Mouse (Mus musculus): ENCODE measurements around the gene Pard3b. TPM values are rescaled to one million over a fixed set of nuclear protein-coding genes. Genes with fewer than 3 reads are reported as not detected.

Pard3b gene
- polyA plus RNA-seq, 1 experiment from 2014 or later, result 10.5 TPM

GRCm38 (mm10) chr1:62422896-62423650, 784.4 kb downstream of the Pard3b start:
- H3K9me3 ChIP-seq (replicated peaks; ENCODE audit: control insufficient read depth, low read length), result no peaks in the 10 kb centered on the region
- WGBS (ENCODE audit: insufficient replicate concordance), result 88% methylated on average over 9 of the region's 10 CpGs
- ATAC-seq (replicated peaks; ENCODE audit: insufficient number of reproducible peaks, low FRiP score, low TSS enrichment), result no peak

GRCm38 (mm10) chr1:62425369-62425768, 786.7 kb downstream of the Pard3b start:
- Histone ChIP-seq H3K36me3 (ENCODE audit: control insufficient read depth, insufficient read depth, low read length) (no peaks in the 10 kb centered on the region), H3K27me3 (ENCODE audit: control insufficient read depth, insufficient read depth, low read length) (no peaks in the 10 kb centered on the region), H3K4me2 (no peak overlapping the region), H3K4me1 (ENCODE audit: control insufficient read depth, insufficient read depth, low read length) (no peaks in the 10 kb centered on the region), H3K9ac (ENCODE audit: low read depth, low read length) (no peak overlapping the region), H3K27ac (ENCODE audit: low read depth, low read length) (no peak overlapping the region), H3K4me3 (ENCODE audit: low read depth, low read length) (no peak overlapping the region), H3K9me3 (replicated peaks; ENCODE audit: control insufficient read depth, low read length) (no peaks in the 10 kb centered on the region)
- WGBS (ENCODE audit: insufficient replicate concordance), result 82% methylated on average over 2 of the region's 2 CpGs
- no peak for ATAC-seq (replicated peaks; ENCODE audit: insufficient number of reproducible peaks, low FRiP score, low TSS enrichment)

More at GRCm38 (mm10) chr1:62422896-62423650, 784.4 kb downstream of the Pard3b start:
- no peaks in the 10 kb centered on the region for H3K27me3 ChIP-seq (ENCODE audit: control insufficient read depth, insufficient read depth, low read length)
- no peaks in the 10 kb centered on the region for H3K4me1 ChIP-seq (ENCODE audit: control insufficient read depth, insufficient read depth, low read length)
- no peak overlapping the region for H3K9ac ChIP-seq (ENCODE audit: low read depth, low read length)
- no peak overlapping the region for H3K4me2 ChIP-seq
- H3K4me3 ChIP-seq (ENCODE audit: low read depth, low read length), result no peak overlapping the region
- H3K27ac ChIP-seq (ENCODE audit: low read depth, low read length), result no peak overlapping the region
- no peaks in the 10 kb centered on the region for H3K36me3 ChIP-seq (ENCODE audit: control insufficient read depth, insufficient read depth, low read length)

GRCm38 (mm10) chr1:62428736-62429135, 790.1 kb downstream of the Pard3b start:
- WGBS (ENCODE audit: insufficient replicate concordance), result 82% methylated on average over 6 of the region's 6 CpGs
- Histone ChIP-seq H3K4me2 (no peak overlapping the region), H3K9me3 (replicated peaks; ENCODE audit: control insufficient read depth, low read length) (no peaks in the 10 kb centered on the region), H3K27ac (ENCODE audit: low read depth, low read length) (no peak overlapping the region), H3K36me3 (ENCODE audit: control insufficient read depth, insufficient read depth, low read length) (no peaks in the 10 kb centered on the region), H3K9ac (ENCODE audit: low read depth, low read length) (no peak overlapping the region), H3K4me3 (ENCODE audit: low read depth, low read length) (no peak overlapping the region), H3K27me3 (ENCODE audit: control insufficient read depth, insufficient read depth, low read length) (no peaks in the 10 kb centered on the region), H3K4me1 (ENCODE audit: control insufficient read depth, insufficient read depth, low read length) (no peaks in the 10 kb centered on the region)
- no peak for ATAC-seq (replicated peaks; ENCODE audit: insufficient number of reproducible peaks, low FRiP score, low TSS enrichment)

GRCm38 (mm10) chr1:62429333-62430182, 790.9 kb downstream of the Pard3b start:
- 66% methylated on average over 17 of the region's 17 CpGs for WGBS (ENCODE audit: insufficient replicate concordance)
- no peaks in the 10 kb centered on the region for H3K9me3 ChIP-seq (replicated peaks; ENCODE audit: control insufficient read depth, low read length)
- H3K27ac ChIP-seq (ENCODE audit: low read depth, low read length), result no peak overlapping the region
- no peak overlapping the region for H3K9ac ChIP-seq (ENCODE audit: low read depth, low read length)
- H3K4me2 ChIP-seq, result no peak overlapping the region
- ATAC-seq (replicated peaks; ENCODE audit: insufficient number of reproducible peaks, low FRiP score, low TSS enrichment), result no peak
- H3K4me1 ChIP-seq (ENCODE audit: control insufficient read depth, insufficient read depth, low read length), result no peaks in the 10 kb centered on the region
- H3K4me3 ChIP-seq (ENCODE audit: low read depth, low read length), result no peak overlapping the region
- H3K27me3 ChIP-seq (ENCODE audit: control insufficient read depth, insufficient read depth, low read length), result no peaks in the 10 kb centered on the region
- H3K36me3 ChIP-seq (ENCODE audit: control insufficient read depth, insufficient read depth, low read length), result no peaks in the 10 kb centered on the region

GRCm38 (mm10) chr1:62431054-62431453, 792.4 kb downstream of the Pard3b start:
- no peak for ATAC-seq (replicated peaks; ENCODE audit: insufficient number of reproducible peaks, low FRiP score, low TSS enrichment)
- Histone ChIP-seq H3K4me1 (ENCODE audit: control insufficient read depth, insufficient read depth, low read length) (no peaks in the 10 kb centered on the region), H3K27ac (ENCODE audit: low read depth, low read length) (no peak overlapping the region), H3K27me3 (ENCODE audit: control insufficient read depth, insufficient read depth, low read length) (no peaks in the 10 kb centered on the region), H3K9me3 (replicated peaks; ENCODE audit: control insufficient read depth, low read length) (no peaks in the 10 kb centered on the region), H3K4me3 (ENCODE audit: low read depth, low read length) (no peak overlapping the region), H3K36me3 (ENCODE audit: control insufficient read depth, insufficient read depth, low read length) (no peaks in the 10 kb centered on the region), H3K9ac (ENCODE audit: low read depth, low read length) (no peak overlapping the region), H3K4me2 (no peak overlapping the region)
- whole genome bisulfite sequencing (ENCODE audit: insufficient replicate concordance), result 63% methylated on average over 6 of the region's 6 CpGs

- H3K4me2 ChIP-seq, result no peak overlapping the region
- no peak overlapping the region for H3K27ac ChIP-seq (ENCODE audit: low read depth, low read length)
- no peak overlapping the region for H3K4me3 ChIP-seq (ENCODE audit: low read depth, low read length)
- no peaks in the 10 kb centered on the region for H3K36me3 ChIP-seq (ENCODE audit: control insufficient read depth, insufficient read depth, low read length)
- H3K4me1 ChIP-seq (ENCODE audit: control insufficient read depth, insufficient read depth, low read length), result no peaks in the 10 kb centered on the region
- no peaks in the 10 kb centered on the region for H3K27me3 ChIP-seq (ENCODE audit: control insufficient read depth, insufficient read depth, low read length)
- ATAC-seq (replicated peaks; ENCODE audit: insufficient number of reproducible peaks, low FRiP score, low TSS enrichment), result no peak
- WGBS (ENCODE audit: insufficient replicate concordance), result 48% methylated on average over 5 of the region's 5 CpGs
- H3K9ac ChIP-seq (ENCODE audit: low read depth, low read length), result no peak overlapping the region
- H3K9me3 ChIP-seq (replicated peaks; ENCODE audit: control insufficient read depth, low read length), result no peaks in the 10 kb centered on the region
Measured at GRCm38 (mm10) chr1:62433891-62434290, 795.3 kb downstream of the Pard3b start.

- no peak for ATAC-seq (replicated peaks; ENCODE audit: insufficient number of reproducible peaks, low FRiP score, low TSS enrichment)
- WGBS (ENCODE audit: insufficient replicate concordance), result 52% methylated on average over 9 of the region's 9 CpGs
Measured at GRCm38 (mm10) chr1:62435844-62436243, 797.2 kb downstream of the Pard3b start.

GRCm38 (mm10) chr1:62436304-62436703, 797.7 kb downstream of the Pard3b start:
- WGBS (ENCODE audit: insufficient replicate concordance), result 57% methylated on average over 3 of the region's 3 CpGs
- no peak overlapping the region for H3K4me2 ChIP-seq
- no peak overlapping the region for H3K9ac ChIP-seq (ENCODE audit: low read depth, low read length)

More at GRCm38 (mm10) chr1:62435844-62436243, 797.2 kb downstream of the Pard3b start:
- Histone ChIP-seq H3K36me3 (ENCODE audit: control insufficient read depth, insufficient read depth, low read length) (no peaks in the 10 kb centered on the region), H3K4me1 (ENCODE audit: control insufficient read depth, insufficient read depth, low read length) (no peaks in the 10 kb centered on the region), H3K4me3 (ENCODE audit: low read depth, low read length) (no peak overlapping the region), H3K9ac (ENCODE audit: low read depth, low read length) (no peak overlapping the region), H3K4me2 (no peak overlapping the region), H3K27me3 (ENCODE audit: control insufficient read depth, insufficient read depth, low read length) (no peaks in the 10 kb centered on the region), H3K9me3 (replicated peaks; ENCODE audit: control insufficient read depth, low read length) (no peaks in the 10 kb centered on the region), H3K27ac (ENCODE audit: low read depth, low read length) (no peak overlapping the region)

More at GRCm38 (mm10) chr1:62436304-62436703, 797.7 kb downstream of the Pard3b start:
- no peak overlapping the region for H3K4me3 ChIP-seq (ENCODE audit: low read depth, low read length)
- H3K27me3 ChIP-seq (ENCODE audit: control insufficient read depth, insufficient read depth, low read length), result no peaks in the 10 kb centered on the region
- no peaks in the 10 kb centered on the region for H3K9me3 ChIP-seq (replicated peaks; ENCODE audit: control insufficient read depth, low read length)
- H3K36me3 ChIP-seq (ENCODE audit: control insufficient read depth, insufficient read depth, low read length), result no peaks in the 10 kb centered on the region
- no peak overlapping the region for H3K27ac ChIP-seq (ENCODE audit: low read depth, low read length)
- no peak for ATAC-seq (replicated peaks; ENCODE audit: insufficient number of reproducible peaks, low FRiP score, low TSS enrichment)
- no peaks in the 10 kb centered on the region for H3K4me1 ChIP-seq (ENCODE audit: control insufficient read depth, insufficient read depth, low read length)
